Mouse (Mus musculus) forebrain, embryonic 11.5 days (tissue): Measurements from ENCODE around the gene Aak1. TPM values are rescaled to one million over a fixed set of nuclear protein-coding genes. Genes with fewer than 3 reads are reported as not detected.

ENCODE experiments used
- ATAC-seq: fragments of 200-750 bp; cut with Nextera tagmentation; replicated peaks from 2 replicates; pipeline ENCODE4 v1.8.0; 2017; ENCODE audit warnings: moderate TSS enrichment; ENCODE audit not compliant: low FRiP score
- DNase-seq: peaks from one replicate; pipeline ENCODE4 v3.0.0-alpha.2; 2017; ENCODE audit warnings: low spot score
- H3K27ac ChIP-seq: fragments of 300-500 bp; sonication (generic); 2 replicates; pipeline ENCODE4 v1.5.1; 2014; ENCODE audit warnings: low read depth, low read length
- H3K27me3 ChIP-seq: fragments of 300-500 bp; sonication (generic); 2 replicates; pipeline ENCODE4 v1.6.1; 2014; ENCODE audit warnings: mild to moderate bottlenecking, low read length, mixed read lengths; ENCODE audit not compliant: control insufficient read depth, insufficient read depth
- H3K36me3 ChIP-seq: fragments of 300-500 bp; sonication (generic); 2 replicates; pipeline ENCODE4 v1.6.1; 2014; ENCODE audit warnings: mild to moderate bottlenecking, low read length, moderate library complexity, mixed read lengths; ENCODE audit not compliant: control insufficient read depth, insufficient read depth
- H3K4me1 ChIP-seq: fragments of 300-500 bp; sonication (generic); replicated peaks from 2 replicates; pipeline ENCODE4 v1.6.1; 2014; ENCODE audit warnings: low read length, mixed read lengths; ENCODE audit not compliant: control insufficient read depth, insufficient read depth
- H3K4me2 ChIP-seq: fragments of 300-500 bp; sonication (generic); 2 replicates; pipeline ENCODE4 v1.6.1; 2014; ENCODE audit warnings: low read depth, mild to moderate bottlenecking, low read length, moderate library complexity, mixed read lengths; ENCODE audit not compliant: severe bottlenecking
- H3K4me3 ChIP-seq: fragments of 300-500 bp; sonication (generic); 2 replicates; pipeline ENCODE4 v1.5.1; 2014; ENCODE audit warnings: low read depth, low read length
- H3K9ac ChIP-seq: fragments of 300-500 bp; sonication (generic); 2 replicates; pipeline ENCODE4 v1.6.1; 2014; ENCODE audit warnings: low read length
- H3K9me3 ChIP-seq: fragments of 300-500 bp; sonication (generic); 2 replicates; pipeline ENCODE4 v1.6.1; 2016; ENCODE audit warnings: low read length, mixed read lengths; ENCODE audit not compliant: control insufficient read depth
- WGBS: fragments of 180-500 bp; shearing (Covaris S2); extraction: QIAGEN DNeasy Blood & Tissue Kit; methylation state at CpG from one replicate; pipeline ENCODE4 v1.1.7; 2014; 5-methylcytosine and 5-hydroxymethylcytosine counted together
- polyA plus RNA-seq: library from polyadenylated mRNA; unstranded; fragments of >200 nt; fragmentation: Nextera tagmentation; extraction: Ambion mirVana; gene quantifications from 2 replicates; pipeline ENCODE4 v1.2.1, GENCODE M21; 2014

The Aak1 gene
- polyA plus RNA-seq, 1 experiment from 2014 or later = 23.2 TPM

- ATAC-seq = no peak
- H3K27ac ChIP-seq = no peak overlapping the region
- 90% methylated on average over 3 of the region's 3 CpGs for WGBS
These were observed 185.1 kb downstream of the Aak1 start for GRCm38 (mm10) chr6:87034395-87034794.

GRCm38 (mm10) chr6:87037826-87038620 is 188.7 kb downstream of the Aak1 start:
- no peaks in the 10 kb centered on the region; the same call in 1 of the 2 replicates for H3K36me3 ChIP-seq
- 86% methylated on average over 10 of the region's 10 CpGs for WGBS
- no peaks in the 10 kb centered on the region for H3K27me3 ChIP-seq
- no peak overlapping the region for H3K4me2 ChIP-seq
- H3K9me3 ChIP-seq = no peaks in the 10 kb centered on the region; the same call in 1 of the 2 replicates
- no peak overlapping the region for H3K9ac ChIP-seq
- H3K4me3 ChIP-seq = no peak overlapping the region
- no peak for ATAC-seq
- DNase-seq = no peak
- H3K4me1 ChIP-seq = peaks cover 3% of the 10 kb centered on the region; the same call in 1 of the 2 replicates
- no peak overlapping the region for H3K27ac ChIP-seq

More at GRCm38 (mm10) chr6:87034395-87034794, 185.1 kb downstream of the Aak1 start:
- Histone ChIP-seq H3K4me2 (no peak overlapping the region), H3K36me3 (no peaks in the 10 kb centered on the region; the same call in 1 of the 2 replicates), H3K9ac (no peak overlapping the region), H3K4me3 (no peak overlapping the region), H3K27me3 (no peaks in the 10 kb centered on the region), H3K9me3 (no peaks in the 10 kb centered on the region; the same call in 1 of the 2 replicates), H3K4me1 (no peaks in the 10 kb centered on the region)
- DNase-seq = no peak

- WGBS = 86% methylated on average over 8 of the region's 8 CpGs
These were observed 189.8 kb downstream of the Aak1 start for GRCm38 (mm10) chr6:87039161-87039560.

GRCm38 (mm10) chr6:87040971-87041370 is 191.7 kb downstream of the Aak1 start:
- H3K36me3 ChIP-seq = no peaks in the 10 kb centered on the region; the same call in 1 of the 2 replicates
- peaks cover 3% of the 10 kb centered on the region; the same call in 1 of the 2 replicates for H3K4me1 ChIP-seq
- 84% methylated on average over 4 of the region's 4 CpGs for WGBS
- H3K9ac ChIP-seq = no peak overlapping the region
- no peak for DNase-seq
- no peak overlapping the region for H3K4me3 ChIP-seq
- ATAC-seq = no peak
- no peaks in the 10 kb centered on the region for H3K27me3 ChIP-seq
- no peak overlapping the region for H3K27ac ChIP-seq
- H3K4me2 ChIP-seq = no peak overlapping the region
- no peaks in the 10 kb centered on the region; the same call in 1 of the 2 replicates for H3K9me3 ChIP-seq

More at GRCm38 (mm10) chr6:87039161-87039560, 189.8 kb downstream of the Aak1 start:
- H3K4me2 ChIP-seq = no peak overlapping the region
- no peaks in the 10 kb centered on the region; the same call in 1 of the 2 replicates for H3K9me3 ChIP-seq
- H3K4me1 ChIP-seq = peaks cover 3% of the 10 kb centered on the region; the same call in 1 of the 2 replicates
- no peak overlapping the region for H3K27ac ChIP-seq
- H3K4me3 ChIP-seq = no peak overlapping the region
- H3K9ac ChIP-seq = no peak overlapping the region
- no peak for ATAC-seq
- no peaks in the 10 kb centered on the region; the same call in 1 of the 2 replicates for H3K36me3 ChIP-seq
- DNase-seq = no peak
- no peaks in the 10 kb centered on the region for H3K27me3 ChIP-seq

GRCm38 (mm10) chr6:87041431-87041830 is 192.1 kb downstream of the Aak1 start:
- ATAC-seq (no peak), DNase-seq (no peak)
- no peak overlapping the region for H3K27ac ChIP-seq
- H3K36me3 ChIP-seq = no peaks in the 10 kb centered on the region; the same call in 1 of the 2 replicates
- H3K27me3 ChIP-seq = no peaks in the 10 kb centered on the region
- no peaks in the 10 kb centered on the region; the same call in 1 of the 2 replicates for H3K9me3 ChIP-seq
- H3K4me2 ChIP-seq = no peak overlapping the region; the same call in 1 of the 2 replicates
- H3K4me1 ChIP-seq = peaks cover 3% of the 10 kb centered on the region; the same call in 1 of the 2 replicates
- H3K4me3 ChIP-seq = no peak overlapping the region
- 90% methylated on average over 7 of the region's 7 CpGs for WGBS
- H3K9ac ChIP-seq = no peak overlapping the region; the same call in 1 of the 2 replicates

GRCm38 (mm10) chr6:87042004-87042336 is 192.7 kb downstream of the Aak1 start:
- H3K27ac ChIP-seq = peak overlapping the region; percentile 93
- H3K9ac ChIP-seq = peak overlapping the region; percentile 74
- DNase-seq (no peak), ATAC-seq (no peak)
- H3K27me3 ChIP-seq = no peaks in the 10 kb centered on the region
- H3K4me3 ChIP-seq = peak overlapping the region; percentile 85
- no peaks in the 10 kb centered on the region; the same call in 1 of the 2 replicates for H3K9me3 ChIP-seq
- peaks cover 3% of the 10 kb centered on the region; the same call in 1 of the 2 replicates for H3K4me1 ChIP-seq
- H3K4me2 ChIP-seq = peak overlapping the region; percentile 78
- H3K36me3 ChIP-seq = no peaks in the 10 kb centered on the region; the same call in 1 of the 2 replicates
- 2% methylated on average over 11 of the region's 11 CpGs for WGBS

- Histone ChIP-seq H3K27me3 (no peaks in the 10 kb centered on the region), H3K4me1 (peaks cover 3% of the 10 kb centered on the region; the same call in 1 of the 2 replicates), H3K9ac (peak within 1 kb of the TSS; percentile 90), H3K9me3 (no peaks in the 10 kb centered on the region), H3K4me3 (peak within 1 kb of the TSS; percentile 85), H3K27ac (peak within 1 kb of the TSS; percentile 93), H3K36me3 (no peaks in the 10 kb centered on the region), H3K4me2 (peak within 1 kb of the TSS; percentile 78)
- peak; percentile 96 for DNase-seq
- under 1% methylated on average over 68 of the region's 68 CpGs for WGBS
- peak; percentile 95 for ATAC-seq
These were observed 193.2 kb downstream of the Aak1 start, which contains the start of gene Gfpt1 for GRCm38 (mm10) chr6:87042337-87043130. Gene Gfpt1, plus strand, starts transcription at chr6:87042846.

GRCm38 (mm10) chr6:87043131-87043516 is 193.8 kb downstream of the Aak1 start:
- under 1% methylated on average over 9 of the region's 9 CpGs for WGBS
- ATAC-seq (peak; percentile 57), DNase-seq (no peak)

More at GRCm38 (mm10) chr6:87043131-87043516, 193.8 kb downstream of the Aak1 start:
- H3K27me3 ChIP-seq = no peaks in the 10 kb centered on the region
- peak overlapping the region; percentile 90 for H3K9ac ChIP-seq
- H3K4me2 ChIP-seq = peak overlapping the region; percentile 78
- H3K9me3 ChIP-seq = no peaks in the 10 kb centered on the region
- H3K27ac ChIP-seq = peak overlapping the region; percentile 59; the same call in 1 of the 2 replicates
- H3K36me3 ChIP-seq = no peaks in the 10 kb centered on the region
- peaks cover 3% of the 10 kb centered on the region; the same call in 1 of the 2 replicates for H3K4me1 ChIP-seq
- peak overlapping the region; percentile 85 for H3K4me3 ChIP-seq
